Mouse (Mus musculus): ENCODE measurements at regions not wholly inside any gene's neighbourhood (a gene's known extent, or its start where the extent isn't known, plus 50 kb on each side); places are given as distances from the start of the nearest gene placed in this dataset.

DNA sequence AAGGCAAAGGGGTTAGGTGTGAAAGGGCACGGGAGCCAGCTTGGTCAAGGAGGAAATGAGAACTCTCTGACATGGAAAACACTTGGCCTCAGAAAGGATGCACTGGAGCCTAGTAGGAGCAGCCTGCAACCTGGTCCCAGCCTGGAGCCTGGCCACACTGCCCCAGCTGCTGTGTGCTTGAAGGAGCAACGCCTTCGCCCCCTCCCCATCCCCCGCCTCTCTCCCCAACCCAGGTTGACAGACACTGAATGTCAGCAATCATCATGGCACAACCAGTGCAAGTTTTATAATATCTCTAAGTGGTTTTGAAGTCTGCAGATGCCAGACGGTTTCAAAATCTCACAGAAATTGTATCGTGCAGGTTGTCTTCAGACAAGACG lies 417.6 kb downstream of the Cmpk2 start:
- DNase-seq (ENCODE audit: extremely low spot score): no peak

DNA sequence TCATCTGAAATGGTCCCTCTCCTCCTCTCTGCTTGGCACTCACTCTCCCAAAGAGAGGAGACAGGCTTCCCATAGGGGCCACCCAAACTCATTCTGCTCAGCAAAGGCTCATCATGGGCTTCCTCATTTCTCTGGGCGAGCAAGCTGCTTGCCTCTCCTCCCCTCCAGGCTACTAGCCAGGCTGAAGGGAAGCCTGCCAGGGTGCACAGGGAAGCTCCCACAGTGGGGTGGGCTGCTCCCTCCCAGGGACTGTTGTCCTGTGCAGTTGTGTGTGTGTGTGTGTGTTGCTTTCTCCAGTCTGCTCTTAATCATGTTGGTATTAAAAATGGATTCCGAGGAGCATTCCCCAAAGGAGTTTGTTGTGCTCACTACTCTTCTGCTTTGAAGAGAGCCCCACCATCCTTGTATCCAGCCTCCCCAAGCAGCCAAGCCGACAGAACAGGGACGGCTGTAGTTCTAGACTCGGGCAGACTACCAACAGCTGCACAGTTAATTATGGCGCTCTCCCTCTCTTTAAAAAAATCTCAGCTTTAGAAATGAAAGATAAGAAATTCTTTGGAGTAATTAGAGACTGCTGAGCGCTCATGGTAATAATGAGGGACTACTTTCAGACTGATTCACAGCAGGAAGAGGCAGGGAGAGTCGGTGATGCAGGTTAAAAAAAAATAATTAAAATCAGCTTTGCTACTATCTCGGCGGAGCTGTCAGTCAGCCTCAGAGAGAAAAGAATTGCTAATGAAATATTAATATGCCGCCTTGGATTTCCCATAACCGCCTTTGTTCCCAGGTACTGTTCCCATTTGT lies 417.0 kb downstream of the Cmpk2 start:
- DNase-seq (ENCODE audit: extremely low spot score): no peak

DNA sequence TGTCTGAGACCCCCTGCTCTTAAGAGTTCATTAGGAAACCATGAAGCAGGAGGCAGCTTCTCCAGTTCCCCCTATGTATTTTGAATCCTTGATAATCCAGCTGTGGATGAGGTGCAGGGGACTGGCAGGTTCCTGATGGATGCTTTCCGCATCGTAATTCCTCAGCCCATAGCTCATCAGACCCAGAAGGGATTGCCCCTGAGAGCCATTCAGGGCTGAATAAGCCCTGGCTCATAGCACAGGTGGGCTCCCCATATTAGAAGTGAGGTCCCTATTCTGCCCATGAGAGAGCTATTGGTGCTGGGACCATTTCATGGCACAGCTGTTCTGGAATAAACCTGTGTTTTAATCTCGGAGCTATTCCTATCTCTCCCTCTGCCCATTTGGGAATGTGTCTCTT lies 416.1 kb downstream of the Cmpk2 start:
- no peak for DNase-seq (ENCODE audit: extremely low spot score)

DNA sequence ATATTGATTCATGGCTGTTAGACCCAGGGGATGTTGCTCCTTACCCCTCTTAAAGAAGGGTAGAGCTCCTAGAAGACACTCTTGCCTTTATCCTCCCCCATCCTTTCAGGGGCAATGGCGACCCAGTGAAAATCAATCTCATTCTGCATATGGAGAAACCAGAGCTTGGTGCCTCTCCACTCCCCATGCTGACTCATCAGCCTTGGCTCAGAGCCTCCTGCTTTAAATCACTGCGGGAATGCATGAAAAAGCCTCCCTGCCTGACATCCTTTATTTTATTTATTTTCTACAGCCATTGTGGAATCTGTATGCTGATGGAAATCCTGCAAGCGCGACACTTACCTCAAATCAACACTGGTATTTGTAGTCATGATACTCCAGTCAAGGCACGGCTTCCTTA lies 415.2 kb downstream of the Cmpk2 start:
- DNase-seq (ENCODE audit: extremely low spot score): no peak

DNA sequence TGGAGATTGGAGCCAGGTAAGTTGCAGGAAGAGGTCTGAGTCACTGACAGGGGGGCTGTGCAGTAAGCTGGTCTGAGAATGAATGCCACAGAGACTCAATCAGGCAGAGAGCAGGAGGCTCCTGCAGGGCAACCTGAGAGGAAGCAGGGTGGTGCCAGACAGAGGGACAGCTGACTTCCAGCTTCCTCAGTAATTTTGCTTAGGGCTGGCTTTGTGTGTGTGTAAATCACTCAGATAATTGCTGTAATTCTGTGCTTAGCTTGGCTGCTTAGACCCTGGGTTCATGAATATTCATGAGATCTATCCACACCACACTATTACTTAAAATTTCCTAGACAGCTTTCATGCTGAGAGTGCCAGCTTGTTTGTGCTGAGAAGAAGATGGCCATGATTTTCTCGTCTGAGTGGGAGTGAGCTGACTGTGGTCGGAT lies 408.7 kb downstream of the Cmpk2 start:
- no peak for DNase-seq (ENCODE audit: extremely low spot score)

DNA sequence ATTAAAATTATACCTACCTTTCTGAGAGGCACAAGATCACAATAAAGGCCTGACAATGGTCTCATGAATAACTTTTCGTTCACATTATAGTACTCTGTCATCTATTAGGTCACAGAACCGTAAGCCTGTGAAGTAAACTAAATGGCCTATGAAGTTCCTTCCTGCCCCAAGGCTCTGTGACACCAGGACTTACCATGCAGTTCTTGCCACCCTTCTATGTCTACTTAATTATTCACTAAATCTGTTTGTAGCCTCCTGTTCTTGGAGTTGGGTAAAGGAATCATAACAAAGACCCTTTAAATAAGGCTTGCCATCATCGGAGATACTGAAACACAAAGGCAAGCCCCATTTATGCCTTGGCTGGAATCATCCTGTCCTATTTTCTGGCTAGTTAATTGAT lies 408.3 kb downstream of the Cmpk2 start:
- no peak for DNase-seq (ENCODE audit: extremely low spot score)

DNA sequence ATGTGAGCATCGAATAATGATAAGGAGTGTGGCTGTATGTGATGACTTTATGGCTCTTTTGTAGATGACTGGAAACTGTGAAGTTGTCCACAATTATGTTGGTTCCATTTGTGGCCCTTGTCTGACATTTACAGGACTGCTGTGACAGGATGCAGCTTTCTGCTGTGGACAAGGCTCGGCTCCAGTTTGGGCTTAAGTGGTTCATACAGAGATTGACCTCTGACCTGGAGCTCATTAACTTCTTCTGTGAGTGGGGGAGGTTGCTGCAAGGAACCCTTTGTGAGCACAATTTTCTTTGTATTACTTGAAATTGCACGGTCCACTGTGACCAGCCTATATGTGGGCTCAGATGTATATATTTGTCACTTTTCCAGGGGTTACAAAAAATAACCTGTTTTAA lies 403.5 kb downstream of the Cmpk2 start:
- DNase-seq (ENCODE audit: extremely low spot score): peak; percentile 69

DNA sequence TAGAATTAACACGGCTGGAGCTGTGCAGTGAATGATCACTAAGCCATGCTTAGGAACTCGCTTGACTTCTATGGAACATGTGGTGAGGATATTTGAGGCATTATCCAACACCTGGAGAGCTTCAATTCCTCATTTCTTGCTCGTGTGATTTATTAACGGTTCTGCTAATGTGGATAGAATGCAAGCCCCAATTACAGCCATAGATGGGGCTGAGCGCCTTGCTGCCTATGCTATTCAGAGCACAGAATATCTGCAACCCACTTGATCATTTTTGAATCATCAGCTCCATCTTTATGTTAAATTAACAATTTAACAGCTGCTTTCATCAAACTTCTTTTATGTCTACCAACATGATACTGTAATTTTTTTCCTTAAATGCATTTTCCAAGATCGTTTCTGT lies 398.7 kb downstream of the Cmpk2 start:
- no peak for DNase-seq (ENCODE audit: extremely low spot score)

DNA sequence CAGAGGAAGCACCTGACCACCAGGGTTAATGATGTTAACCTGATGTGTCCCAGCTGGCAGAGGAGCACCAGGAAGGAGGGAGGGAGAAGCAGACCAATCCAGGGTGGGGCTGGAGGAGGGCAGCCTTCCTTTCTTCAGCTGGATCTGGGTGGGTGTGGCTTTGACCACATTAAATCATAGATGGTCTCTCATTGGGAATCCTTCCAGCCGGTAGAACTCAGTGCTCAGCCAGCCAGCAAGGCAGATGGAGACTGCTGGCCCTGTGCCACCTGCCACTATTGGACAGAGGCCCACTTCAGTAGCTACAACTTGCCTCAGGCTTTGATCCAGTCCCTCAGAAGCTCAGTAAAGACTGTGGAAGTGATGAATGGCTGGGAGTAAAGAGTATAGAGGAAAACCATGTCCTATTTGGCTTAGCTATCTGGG lies 386.1 kb downstream of the Cmpk2 start:
- no peak for DNase-seq (ENCODE audit: extremely low spot score)

DNA sequence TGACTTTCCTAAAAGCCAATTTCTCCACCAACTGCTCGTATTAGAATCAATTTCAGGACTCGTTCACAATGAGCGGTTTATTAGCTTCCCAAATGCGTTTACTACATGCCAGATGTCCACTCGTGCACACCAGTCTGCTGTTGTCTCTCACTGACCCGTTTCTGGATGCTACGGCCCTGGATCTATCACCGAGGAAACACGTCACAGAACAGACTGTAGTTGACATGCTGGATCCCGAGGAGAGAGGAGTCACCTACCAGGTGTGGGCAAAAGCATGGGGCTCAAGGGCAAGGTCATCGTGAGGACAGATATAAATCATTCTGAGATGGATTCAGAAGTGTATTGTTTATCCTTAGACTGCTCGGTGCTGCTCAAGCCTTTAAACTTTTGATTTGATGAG lies 375.9 kb downstream of the Cmpk2 start:
- DNase-seq (ENCODE audit: extremely low spot score): no peak

DNA sequence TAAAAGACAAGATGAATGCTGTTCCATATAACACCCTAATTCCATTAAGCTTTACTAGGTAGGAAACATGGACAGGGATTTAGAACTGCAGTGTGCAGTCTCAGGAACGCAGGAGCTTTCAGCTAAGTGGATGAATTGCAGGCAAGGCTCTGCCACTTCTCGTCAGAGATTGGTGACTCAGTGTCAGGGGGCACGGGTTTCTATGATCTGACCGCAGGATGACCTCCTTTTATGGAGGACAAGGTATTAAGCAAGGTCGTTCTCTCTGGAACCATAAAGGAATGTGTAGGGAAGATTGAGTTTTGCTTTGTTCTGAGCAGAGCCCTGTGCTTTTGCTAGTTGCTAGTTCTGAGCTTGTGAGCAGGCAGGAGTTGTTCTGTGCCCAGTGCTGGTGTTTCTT lies 373.7 kb downstream of the Cmpk2 start:
- DNase-seq (ENCODE audit: extremely low spot score): peak; percentile 58

DNA sequence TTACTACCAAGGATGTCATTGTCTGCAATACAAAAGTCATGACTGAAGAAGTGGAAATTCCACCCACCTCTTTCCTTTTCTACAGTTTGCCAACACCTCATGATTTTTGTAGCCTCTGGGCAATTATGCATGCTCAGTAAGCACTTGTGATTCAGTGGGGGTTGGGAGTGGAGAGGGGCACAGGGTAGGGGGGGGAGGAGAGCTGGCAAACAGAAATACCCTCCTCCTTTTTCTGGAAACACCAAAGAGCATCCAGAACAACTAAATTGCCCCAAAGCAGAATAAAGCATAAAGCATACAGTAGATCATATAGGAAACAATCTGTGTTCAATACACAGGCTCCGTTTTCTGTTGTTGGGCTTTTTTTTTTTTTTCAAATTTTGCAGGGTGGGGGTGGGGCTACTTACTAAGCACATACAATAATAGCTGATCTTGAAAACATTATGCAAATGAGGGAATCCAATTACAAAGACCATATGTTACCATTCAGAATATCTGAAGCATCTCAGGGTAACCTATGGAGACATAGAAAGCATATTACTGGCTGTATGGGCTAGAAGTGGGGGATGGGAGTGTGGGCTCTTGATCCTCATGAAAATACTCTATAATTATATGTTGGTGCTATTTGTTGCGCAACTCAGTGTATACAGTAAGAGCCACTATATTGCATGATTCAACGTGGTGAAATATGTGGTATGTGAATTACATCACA lies 352.4 kb downstream of the Cmpk2 start:
- no peak for DNase-seq (ENCODE audit: extremely low spot score)

DNA sequence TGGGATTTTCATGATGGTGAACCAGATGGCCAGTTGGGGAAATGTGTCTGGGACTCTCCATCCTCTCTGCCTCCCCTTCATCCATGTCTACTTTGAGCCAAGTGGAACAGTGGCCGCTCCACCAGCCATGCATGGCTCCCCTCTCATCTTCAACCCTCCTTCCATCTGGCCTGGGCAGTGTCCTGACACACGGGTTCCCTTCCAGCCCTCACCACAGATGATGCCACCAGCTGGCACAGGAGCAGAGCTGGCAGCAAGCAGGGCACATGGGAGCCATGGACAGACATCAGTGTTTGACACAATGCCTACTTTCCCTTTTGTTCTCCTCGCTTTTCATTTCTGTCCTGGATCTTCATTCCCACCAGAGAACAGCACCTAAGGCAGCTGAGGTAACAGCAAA lies 348.9 kb downstream of the Cmpk2 start:
- DNase-seq (ENCODE audit: extremely low spot score): no peak

DNA sequence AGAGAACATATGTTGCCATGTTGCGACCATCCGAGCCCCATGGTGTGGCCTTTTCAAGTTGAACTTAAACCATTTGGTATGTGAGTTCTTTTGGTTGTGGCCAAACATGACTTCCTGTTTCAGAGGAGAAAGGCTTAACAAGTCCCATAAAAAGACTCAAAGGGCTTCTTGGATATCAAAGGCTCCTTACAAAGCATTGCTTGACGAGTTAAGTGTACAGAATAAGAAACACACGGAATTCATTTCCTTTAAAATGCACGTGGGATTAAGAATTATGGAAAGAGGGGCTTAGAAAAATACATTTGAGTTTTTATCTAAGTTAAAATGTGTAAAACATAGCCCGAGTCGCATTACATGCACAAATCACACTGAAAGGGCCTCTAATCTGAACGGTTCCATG lies 346.8 kb downstream of the Cmpk2 start:
- DNase-seq (ENCODE audit: extremely low spot score): no peak

DNA sequence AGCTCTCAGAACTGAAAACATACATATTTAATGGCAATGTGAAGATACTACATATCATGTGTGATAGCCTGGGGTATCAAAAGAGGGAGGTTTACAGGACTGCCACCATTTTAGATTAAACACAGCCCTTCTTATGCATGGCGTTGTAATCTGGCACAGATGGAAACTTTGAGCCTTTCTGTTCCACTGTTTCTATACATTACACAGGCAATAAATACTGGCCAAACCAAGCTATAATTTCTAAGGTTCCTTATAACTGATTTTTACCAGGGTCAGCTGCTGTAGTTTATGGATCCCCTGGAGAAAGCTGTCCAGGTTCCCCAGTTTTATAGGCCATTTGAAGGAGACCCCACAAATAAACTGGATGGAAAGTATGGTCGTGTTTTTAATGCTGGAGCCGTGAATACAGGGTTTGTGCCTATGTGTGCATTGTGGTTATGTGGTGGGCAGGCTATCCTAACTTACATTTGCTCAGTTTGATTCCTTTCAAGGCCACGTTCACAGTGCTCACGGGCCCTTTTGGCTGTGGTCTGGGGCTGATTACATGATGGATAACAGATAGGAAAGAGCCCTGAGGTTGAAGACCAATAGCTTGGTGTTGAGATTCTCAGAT lies 341.7 kb downstream of the Cmpk2 start:
- no peak for DNase-seq (ENCODE audit: extremely low spot score)

DNA sequence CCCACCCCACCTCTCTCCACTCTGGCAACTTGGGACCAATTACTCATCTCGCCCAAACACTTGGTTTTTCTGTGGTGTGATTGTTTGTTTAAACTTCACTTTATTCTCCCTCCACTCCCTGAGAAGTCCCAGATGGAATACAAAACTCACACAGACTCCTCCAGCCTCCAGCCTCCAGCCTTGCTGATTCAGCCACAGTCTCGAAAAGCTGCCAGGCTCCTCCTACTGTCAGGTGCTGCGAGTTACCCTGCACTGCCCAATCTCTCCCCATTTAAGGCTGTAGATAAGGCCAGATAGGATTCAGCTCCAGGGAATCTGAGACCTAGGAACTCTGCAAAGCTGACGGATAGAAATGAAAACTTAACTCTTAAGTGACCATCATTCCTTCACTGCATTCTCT lies 340.7 kb downstream of the Cmpk2 start:
- DNase-seq (ENCODE audit: extremely low spot score): peak; percentile 29

DNA sequence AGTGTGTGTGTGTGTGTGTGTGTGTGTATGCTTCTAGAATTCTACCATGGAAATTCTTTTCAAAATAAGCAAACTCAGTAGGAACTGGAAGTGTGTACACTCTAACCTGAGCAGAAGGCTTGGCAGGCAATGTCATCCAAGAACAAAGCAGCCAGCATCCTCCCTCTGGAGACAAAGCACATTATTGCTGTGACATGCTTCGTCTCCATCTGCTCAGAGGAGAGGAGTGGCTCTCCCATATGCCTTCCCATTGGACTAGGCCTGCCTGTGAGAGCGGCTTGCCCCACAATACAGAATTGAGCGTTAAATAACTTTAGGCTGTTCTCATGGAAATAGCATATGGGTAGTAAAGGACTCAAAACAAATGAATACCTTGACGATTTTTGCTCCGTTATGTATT lies 333.5 kb downstream of the Cmpk2 start:
- no peak for DNase-seq (ENCODE audit: extremely low spot score)

DNA sequence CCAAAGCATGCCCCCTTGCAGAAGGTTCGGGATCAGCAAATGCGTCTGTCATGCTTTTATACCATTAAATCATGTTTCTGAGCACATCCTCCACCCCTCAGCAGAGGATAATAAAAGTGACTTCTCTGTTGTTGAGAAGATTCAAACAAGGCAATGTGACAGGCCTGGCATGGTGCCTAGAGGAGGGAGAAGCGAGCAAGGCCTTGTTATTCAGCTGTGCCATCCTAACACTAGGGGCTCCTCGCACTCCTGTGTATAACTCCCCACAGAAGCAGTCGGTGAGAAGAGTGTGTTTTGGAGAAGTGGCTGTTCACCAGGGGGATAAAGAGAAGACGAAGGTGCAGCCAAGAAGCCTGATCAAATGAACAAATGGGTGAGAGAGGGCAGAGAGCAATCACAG lies 330.3 kb downstream of the Cmpk2 start:
- no peak for DNase-seq (ENCODE audit: extremely low spot score)

DNA sequence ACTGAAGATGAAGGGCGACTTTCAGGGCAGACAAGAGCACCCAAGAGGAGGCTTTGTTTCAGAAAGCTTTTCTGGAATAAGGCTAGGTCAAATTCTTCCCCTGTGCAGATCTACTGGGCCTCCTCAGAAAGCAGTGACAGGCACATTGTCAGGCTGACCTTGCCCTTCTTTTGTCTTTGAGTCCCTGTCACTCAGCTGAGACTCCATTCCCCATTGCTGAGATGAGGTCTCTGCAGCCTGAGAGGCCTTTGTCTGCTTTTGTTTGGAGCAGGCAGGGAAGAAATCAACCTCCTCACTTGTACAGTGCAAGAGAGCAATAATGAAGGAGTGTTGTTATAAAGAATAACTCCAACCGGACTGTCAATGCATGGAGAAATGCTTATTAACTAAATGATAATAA lies 327.4 kb downstream of the Cmpk2 start:
- peak; percentile 37 for DNase-seq (ENCODE audit: extremely low spot score)

DNA sequence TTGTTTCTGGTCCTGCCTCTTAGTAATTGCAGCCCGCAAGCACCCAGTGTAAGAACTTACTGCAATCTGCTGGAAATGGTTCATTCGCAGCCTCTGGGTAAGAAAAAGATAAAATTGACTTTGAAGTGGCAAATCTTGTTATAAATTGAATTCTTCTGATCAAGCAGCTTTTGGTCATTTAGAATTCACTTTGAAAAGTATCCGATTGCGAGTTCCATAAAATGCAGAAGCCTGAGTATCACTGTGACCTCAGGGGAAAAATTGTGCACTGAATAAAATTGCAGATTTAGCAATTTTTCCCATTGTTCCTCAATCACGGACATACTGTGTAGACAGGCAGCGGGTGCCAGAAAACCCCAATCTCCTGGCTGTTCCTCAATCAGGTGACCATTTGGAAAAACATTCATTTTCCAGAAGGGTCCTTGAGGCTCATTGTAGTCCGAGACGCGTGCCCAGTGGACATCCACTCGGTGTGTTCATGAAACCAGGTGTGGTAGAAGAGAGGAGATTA lies 320.4 kb downstream of the Cmpk2 start:
- DNase-seq (ENCODE audit: extremely low spot score): no peak

DNA sequence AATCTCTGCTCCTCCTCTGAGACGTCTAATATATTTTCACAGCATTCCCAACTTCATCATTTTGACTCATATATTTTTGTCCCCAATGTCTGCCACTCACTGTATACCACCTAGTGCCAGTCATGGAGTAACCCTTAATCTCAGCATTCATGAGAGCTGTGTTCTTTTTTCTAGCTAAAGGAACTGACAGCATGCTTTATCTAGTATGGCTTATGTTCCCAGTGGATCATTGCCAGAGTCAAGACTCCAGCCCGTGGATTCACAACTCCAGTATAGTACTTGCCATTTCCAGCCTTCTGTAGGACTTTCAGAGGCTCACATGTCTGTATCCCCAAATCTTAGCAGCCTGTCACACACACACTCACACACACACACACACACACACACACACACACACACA lies 316.5 kb downstream of the Cmpk2 start:
- no peak for DNase-seq (ENCODE audit: extremely low spot score)

DNA sequence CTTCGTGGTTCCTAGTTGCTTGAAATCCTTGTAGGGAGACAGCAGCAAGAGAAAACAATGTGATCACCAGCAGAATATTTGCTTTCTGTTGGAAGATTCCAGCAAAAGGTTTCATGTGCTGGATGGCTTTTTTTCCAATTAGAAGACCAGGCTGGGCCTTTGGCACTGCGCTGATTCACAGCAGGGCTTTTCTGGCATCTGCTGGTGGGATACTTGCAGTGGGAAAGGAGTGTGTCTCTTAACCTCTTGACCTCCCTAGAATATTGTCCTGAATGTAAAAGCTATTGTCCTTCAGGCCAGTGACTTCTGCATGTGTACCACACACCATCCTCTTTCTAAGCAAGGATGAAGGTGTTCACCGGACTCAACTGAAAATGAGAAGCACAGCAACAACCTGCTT lies 315.4 kb downstream of the Cmpk2 start:
- no peak for DNase-seq (ENCODE audit: extremely low spot score)

DNA sequence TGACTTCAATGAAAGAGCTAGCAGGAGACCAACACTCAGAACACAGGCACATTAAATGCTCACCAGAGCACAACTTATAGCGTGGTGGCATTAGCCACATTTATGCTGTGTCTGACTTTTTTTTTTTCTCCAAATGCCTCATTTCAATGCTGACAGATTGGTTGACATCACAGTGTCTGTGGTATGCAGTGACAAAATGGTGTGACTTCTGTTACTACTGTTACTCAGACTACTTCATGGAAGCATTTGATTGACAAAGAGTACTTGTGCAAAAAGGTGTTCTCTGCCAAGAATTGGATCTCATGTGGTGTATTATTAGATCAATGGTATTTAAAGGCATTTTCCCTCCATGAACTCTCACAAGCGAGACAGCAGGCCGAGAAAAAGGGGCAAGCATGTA lies 314.8 kb downstream of the Cmpk2 start:
- no peak for DNase-seq (ENCODE audit: extremely low spot score)
